Mouse (Mus musculus): ENCODE results near the gene Gc. TPM values are rescaled to one million over a fixed set of nuclear protein-coding genes. Genes with fewer than 3 reads are reported as not detected.

Gene Gc
- polyA plus RNA-seq (2012; rRNA removed), result 0.10 TPM in 1 of 2 replicates, not detected in the other

DNA sequence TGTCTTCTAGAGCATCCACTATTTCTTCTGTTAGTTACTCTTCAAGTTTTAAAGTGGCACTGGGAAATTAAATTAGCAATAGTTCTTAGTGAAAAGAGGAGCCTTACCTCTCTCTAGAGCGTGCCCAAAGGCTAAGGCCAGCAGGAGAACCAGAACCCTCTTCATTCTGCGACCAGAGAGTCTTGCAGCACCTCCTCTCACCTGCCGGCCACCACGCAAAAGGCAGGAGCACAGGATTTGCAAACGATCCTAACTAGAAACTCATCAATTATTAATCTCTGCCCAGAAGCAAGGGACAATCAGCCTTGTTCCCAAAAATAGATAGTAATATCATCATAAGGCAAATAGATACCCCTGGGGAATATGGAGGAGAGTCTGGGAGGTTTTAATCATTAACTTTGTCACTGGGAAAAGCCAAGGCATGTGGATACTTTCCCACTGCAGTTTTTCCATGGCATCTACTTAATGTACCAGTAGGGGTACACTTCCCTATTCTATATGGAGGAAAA is at the start of gene Gc:
Gene Gc (minus strand): TSS at position 345 of the 509 bp plus-strand sequence.
- no peak for TF ChIP-seq POLR2A (IDR thresholded peaks at IDR 0.05; ENCODE audit: borderline replicate concordance, insufficient read depth, low read length)
- no peak for TF ChIP-seq CTCF (IDR thresholded peaks at IDR 0.05; ENCODE audit: borderline replicate concordance, insufficient read depth, low read depth, low read length)
- 74% methylated on average over 5 of the region's 5 CpGs for WGBS
- Histone ChIP-seq H3K4me3 (replicated peaks; ENCODE audit: insufficient read depth, low read depth, low read length) (no peak within 1 kb of the TSS), H3K27ac (ENCODE audit: insufficient read depth, low read length) (no peak within 1 kb of the TSS), H3K27me3 (ENCODE audit: control insufficient read depth, insufficient read depth, low read length) (no peaks in the 10 kb centered on the region), H3K4me1 (ENCODE audit: control insufficient read depth, insufficient read depth, low read length) (no peaks in the 10 kb centered on the region)
- DNase-seq, result no peak

DNA sequence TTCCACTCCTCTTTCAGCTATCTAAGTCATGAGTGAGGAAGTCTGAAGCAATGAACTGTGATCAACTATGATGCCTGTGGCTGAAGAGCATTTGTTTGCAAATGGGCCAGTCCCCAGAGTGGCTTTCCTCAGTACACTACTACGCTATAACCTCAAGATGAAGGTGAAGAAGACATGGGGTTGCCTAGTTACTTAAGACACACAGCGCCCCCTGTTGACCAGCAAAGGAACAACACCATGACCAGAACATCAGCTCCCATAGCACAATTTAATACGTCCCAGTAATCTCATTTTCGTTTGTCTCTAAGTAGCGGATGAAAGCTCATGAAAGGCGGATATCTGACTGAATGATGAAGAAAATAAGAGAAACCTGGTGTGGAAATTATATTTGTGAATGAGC is 42.5 kb upstream of the Gc start:
- no peaks in the 10 kb centered on the region for H3K4me1 ChIP-seq (ENCODE audit: control insufficient read depth, insufficient read depth, low read length)
- no peaks in the 10 kb centered on the region for H3K27me3 ChIP-seq (ENCODE audit: control insufficient read depth, insufficient read depth, low read length)
- no peak overlapping the region for H3K4me3 ChIP-seq (replicated peaks; ENCODE audit: insufficient read depth, low read depth, low read length)
- WGBS, result 65% methylated on average over 6 of the region's 6 CpGs
- TF ChIP-seq CTCF (IDR thresholded peaks at IDR 0.05; ENCODE audit: borderline replicate concordance, insufficient read depth, low read depth, low read length) (no peak), POLR2A (IDR thresholded peaks at IDR 0.05; ENCODE audit: borderline replicate concordance, insufficient read depth, low read length) (no peak)
- no peak overlapping the region for H3K27ac ChIP-seq (ENCODE audit: insufficient read depth, low read length)
- no peak for DNase-seq

DNA sequence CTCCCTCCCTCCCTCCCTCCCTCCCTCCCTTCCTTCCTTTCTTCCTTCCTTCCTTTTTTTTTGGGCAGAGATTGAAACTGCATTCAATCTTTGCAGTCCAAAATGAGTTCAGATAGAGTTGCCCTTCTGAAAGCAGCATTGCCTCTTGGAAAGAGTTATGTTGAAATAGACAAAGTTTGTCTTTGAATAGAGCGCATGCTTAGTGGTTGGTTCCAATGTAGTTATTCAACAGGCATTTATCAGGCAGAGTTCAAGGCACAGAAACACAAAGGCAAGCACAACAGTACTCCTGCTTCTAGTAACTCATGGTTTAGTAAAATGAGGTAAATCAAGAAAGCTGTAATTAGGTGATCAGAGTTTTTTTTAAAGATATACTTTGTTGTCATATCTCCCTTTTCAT is 34.9 kb upstream of the Gc start:
- no peaks in the 10 kb centered on the region for H3K4me1 ChIP-seq (ENCODE audit: control insufficient read depth, insufficient read depth, low read length)
- no peak overlapping the region for H3K4me3 ChIP-seq (replicated peaks; ENCODE audit: insufficient read depth, low read depth, low read length)
- 91% methylated on average over 1 of the region's 1 CpGs for WGBS
- no peak for TF ChIP-seq POLR2A (IDR thresholded peaks at IDR 0.05; ENCODE audit: borderline replicate concordance, insufficient read depth, low read length)
- TF ChIP-seq CTCF (IDR thresholded peaks at IDR 0.05; ENCODE audit: borderline replicate concordance, insufficient read depth, low read depth, low read length), result no peak
- DNase-seq, result no peak
- no peaks in the 10 kb centered on the region for H3K27me3 ChIP-seq (ENCODE audit: control insufficient read depth, insufficient read depth, low read length)
- H3K27ac ChIP-seq (ENCODE audit: insufficient read depth, low read length), result no peak overlapping the region

- no peak for TF ChIP-seq POLR2A (IDR thresholded peaks at IDR 0.05; ENCODE audit: borderline replicate concordance, insufficient read depth, low read length)
- TF ChIP-seq CTCF (IDR thresholded peaks at IDR 0.05; ENCODE audit: borderline replicate concordance, insufficient read depth, low read depth, low read length), result no peak
- Histone ChIP-seq H3K4me1 (ENCODE audit: control insufficient read depth, insufficient read depth, low read length) (no peaks in the 10 kb centered on the region), H3K27ac (ENCODE audit: insufficient read depth, low read length) (no peak overlapping the region), H3K4me3 (replicated peaks; ENCODE audit: insufficient read depth, low read depth, low read length) (no peak overlapping the region), H3K27me3 (ENCODE audit: control insufficient read depth, insufficient read depth, low read length) (no peaks in the 10 kb centered on the region)
- WGBS, result 45% methylated on average over 4 of the region's 4 CpGs
- DNase-seq, result no peak
Observed at GRCm38 (mm10) chr5:89470483-89470882, 12.8 kb upstream of the Gc start.

GRCm38 (mm10) chr5:89467886-89468285 is 10.2 kb upstream of the Gc start:
- no peak overlapping the region for H3K27ac ChIP-seq (ENCODE audit: insufficient read depth, low read length)
- no peaks in the 10 kb centered on the region for H3K4me1 ChIP-seq (ENCODE audit: control insufficient read depth, insufficient read depth, low read length)
- no peak overlapping the region for H3K4me3 ChIP-seq (replicated peaks; ENCODE audit: insufficient read depth, low read depth, low read length)
- no peak for TF ChIP-seq POLR2A (IDR thresholded peaks at IDR 0.05; ENCODE audit: borderline replicate concordance, insufficient read depth, low read length)
- TF ChIP-seq CTCF (IDR thresholded peaks at IDR 0.05; ENCODE audit: borderline replicate concordance, insufficient read depth, low read depth, low read length), result no peak
- DNase-seq, result no peak
- WGBS, result 75% methylated on average over 2 of the region's 2 CpGs
- no peaks in the 10 kb centered on the region for H3K27me3 ChIP-seq (ENCODE audit: control insufficient read depth, insufficient read depth, low read length)

DNA sequence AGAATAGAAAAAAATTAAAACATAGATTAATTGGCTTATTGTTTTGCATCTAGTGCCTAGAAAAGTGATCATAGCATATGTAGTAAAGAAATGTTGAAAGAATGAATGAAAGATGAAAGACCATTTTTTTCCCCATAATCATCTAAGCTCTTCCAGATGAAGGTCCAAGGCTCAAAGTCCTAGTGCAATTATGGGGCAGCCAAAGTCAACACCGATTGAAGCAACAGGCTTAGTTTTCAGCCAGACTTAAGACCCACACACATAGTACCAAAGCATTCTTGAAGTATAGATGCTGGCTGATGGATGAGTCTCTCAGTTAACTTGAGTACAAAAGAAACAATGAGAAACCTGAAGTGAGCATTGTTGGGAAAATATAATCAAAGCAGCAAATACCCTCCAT is 9.3 kb upstream of the Gc start:
- TF ChIP-seq POLR2A (IDR thresholded peaks at IDR 0.05; ENCODE audit: borderline replicate concordance, insufficient read depth, low read length) (no peak), CTCF (IDR thresholded peaks at IDR 0.05; ENCODE audit: borderline replicate concordance, insufficient read depth, low read depth, low read length) (no peak)
- Histone ChIP-seq H3K27ac (ENCODE audit: insufficient read depth, low read length) (no peak overlapping the region), H3K4me3 (replicated peaks; ENCODE audit: insufficient read depth, low read depth, low read length) (no peak overlapping the region), H3K4me1 (ENCODE audit: control insufficient read depth, insufficient read depth, low read length) (no peaks in the 10 kb centered on the region), H3K27me3 (ENCODE audit: control insufficient read depth, insufficient read depth, low read length) (no peaks in the 10 kb centered on the region)
- 88% methylated on average over 1 of the region's 1 CpGs for WGBS
- DNase-seq, result no peak

GRCm38 (mm10) chr5:89466275-89466674 is 8.6 kb upstream of the Gc start:
- no peak for DNase-seq
- H3K4me1 ChIP-seq (ENCODE audit: control insufficient read depth, insufficient read depth, low read length), result no peaks in the 10 kb centered on the region
- no peak overlapping the region for H3K27ac ChIP-seq (ENCODE audit: insufficient read depth, low read length)
- no peak for TF ChIP-seq CTCF (IDR thresholded peaks at IDR 0.05; ENCODE audit: borderline replicate concordance, insufficient read depth, low read depth, low read length)
- no peak for TF ChIP-seq POLR2A (IDR thresholded peaks at IDR 0.05; ENCODE audit: borderline replicate concordance, insufficient read depth, low read length)
- no peaks in the 10 kb centered on the region for H3K27me3 ChIP-seq (ENCODE audit: control insufficient read depth, insufficient read depth, low read length)
- no peak overlapping the region for H3K4me3 ChIP-seq (replicated peaks; ENCODE audit: insufficient read depth, low read depth, low read length)

DNA sequence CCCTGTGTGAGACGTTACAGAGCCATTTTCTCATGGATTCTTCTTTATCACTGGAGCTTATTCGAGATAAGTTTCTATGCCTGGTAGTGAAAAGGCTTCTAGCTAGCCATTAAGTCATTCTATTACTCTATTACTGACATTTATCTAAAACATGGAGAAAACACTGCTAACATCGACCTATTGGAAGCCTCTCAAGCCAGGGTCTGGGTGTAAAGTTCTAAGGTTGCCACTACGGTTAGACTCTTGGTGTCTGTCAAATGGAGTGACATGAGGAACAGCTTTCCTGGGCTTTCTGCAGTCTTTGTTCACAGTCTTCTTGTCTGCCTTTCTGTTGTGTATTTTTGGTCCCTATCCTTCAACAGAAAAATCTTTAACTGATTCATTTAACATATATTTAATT is 4.1 kb upstream of the Gc start:
- TF ChIP-seq POLR2A (IDR thresholded peaks at IDR 0.05; ENCODE audit: borderline replicate concordance, insufficient read depth, low read length) (no peak), CTCF (IDR thresholded peaks at IDR 0.05; ENCODE audit: borderline replicate concordance, insufficient read depth, low read depth, low read length) (no peak)
- no peak for DNase-seq
- Histone ChIP-seq H3K27me3 (ENCODE audit: control insufficient read depth, insufficient read depth, low read length) (no peaks in the 10 kb centered on the region), H3K4me3 (replicated peaks; ENCODE audit: insufficient read depth, low read depth, low read length) (no peak overlapping the region), H3K4me1 (ENCODE audit: control insufficient read depth, insufficient read depth, low read length) (no peaks in the 10 kb centered on the region), H3K27ac (ENCODE audit: insufficient read depth, low read length) (no peak overlapping the region)
- WGBS, result 80% methylated on average over 4 of the region's 4 CpGs

Data from cerebellum, adult 2 months (tissue).